Mouse (Mus musculus) liver, embryonic 16.5 days (tissue): ENCODE measurements around the gene Grik4. TPM values are rescaled to one million over a fixed set of nuclear protein-coding genes. Genes with fewer than 3 reads are reported as not detected.

ENCODE experiments used
- ATAC-seq: fragments of 200-750 bp; cut with Nextera tagmentation; 2 replicates; pipeline ENCODE4 v1.8.0; 2017; ENCODE audit warnings: low read depth, mild to moderate bottlenecking, moderate number of reproducible peaks, moderate library complexity
- H3K27ac ChIP-seq: fragments of 300-500 bp; sonication (generic); 2 replicates; pipeline ENCODE4 v1.5.1; 2014; ENCODE audit warnings: mild to moderate bottlenecking, low read length
- H3K27me3 ChIP-seq: fragments of 300-500 bp; sonication (generic); 2 replicates; pipeline ENCODE4 v1.6.1; 2014; ENCODE audit warnings: low read depth, low read length, mixed read lengths; ENCODE audit not compliant: control insufficient read depth, insufficient read depth
- H3K36me3 ChIP-seq: fragments of 300-500 bp; sonication (generic); 2 replicates; pipeline ENCODE4 v1.6.1; 2014; ENCODE audit warnings: mild to moderate bottlenecking; ENCODE audit not compliant: control insufficient read depth, insufficient read depth
- H3K4me1 ChIP-seq: fragments of 300-500 bp; sonication (generic); 2 replicates; pipeline ENCODE4 v1.6.1; 2014; ENCODE audit warnings: low read depth, low read length, mixed read lengths; ENCODE audit not compliant: control insufficient read depth
- H3K4me2 ChIP-seq: fragments of 300-500 bp; sonication (generic); 2 replicates; pipeline ENCODE4 v1.6.1; 2014; ENCODE audit warnings: low read depth, low read length, mixed read lengths
- H3K4me3 ChIP-seq: fragments of 300-500 bp; sonication (generic); 2 replicates; pipeline ENCODE4 v1.5.1; 2014; ENCODE audit warnings: low read depth, mild to moderate bottlenecking, low read length
- H3K9ac ChIP-seq: fragments of 300-500 bp; sonication (generic); 2 replicates; pipeline ENCODE4 v1.6.1; 2014; ENCODE audit warnings: low read depth, low read length
- H3K9me3 ChIP-seq: fragments of 300-500 bp; sonication (generic); replicated peaks from 2 replicates; pipeline ENCODE4 v1.6.1; 2016; ENCODE audit warnings: low read length; ENCODE audit not compliant: control insufficient read depth
- WGBS: fragments of 180-500 bp; shearing (Covaris S2); extraction: QIAGEN DNeasy Blood & Tissue Kit; methylation state at CpG from one replicate; pipeline ENCODE4 v1.1.7; 2014; ENCODE audit not compliant: insufficient replicate concordance; 5-methylcytosine and 5-hydroxymethylcytosine counted together
- polyA plus RNA-seq: library from polyadenylated mRNA; unstranded; fragments of >200 nt; fragmentation: Nextera tagmentation; extraction: Ambion mirVana; gene quantifications from 2 replicates; pipeline ENCODE4 v1.2.1, GENCODE M21; 2015

The Grik4 gene
- polyA plus RNA-seq, 1 experiment from 2014 or later: 0.24 TPM

DNA sequence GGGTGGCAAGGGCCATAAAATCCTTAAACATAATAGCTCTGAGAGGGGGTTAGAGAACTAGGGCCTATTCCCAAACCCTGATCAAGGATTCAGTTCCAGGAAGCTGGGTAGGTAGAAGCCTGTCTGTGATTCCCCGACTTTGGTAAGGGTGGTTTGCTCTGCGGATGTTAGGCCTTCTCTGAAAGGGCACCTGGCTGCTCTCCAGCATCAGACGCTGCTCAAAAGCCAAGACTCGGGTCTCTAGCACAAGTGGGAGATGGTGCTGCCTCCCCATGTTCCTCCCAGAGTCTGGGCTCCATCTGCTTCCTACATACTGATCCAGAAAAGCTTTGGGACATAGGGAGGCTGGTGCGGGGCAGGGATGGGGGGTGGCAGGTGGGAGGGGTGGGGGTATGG lies 270.3 kb downstream of the Grik4 start:
- 25% methylated on average over 5 of the region's 5 CpGs for WGBS
- Histone ChIP-seq H3K4me2 (peak overlapping the region; percentile 35; the same call in 1 of the 2 replicates), H3K9ac (no peak overlapping the region)

DNA sequence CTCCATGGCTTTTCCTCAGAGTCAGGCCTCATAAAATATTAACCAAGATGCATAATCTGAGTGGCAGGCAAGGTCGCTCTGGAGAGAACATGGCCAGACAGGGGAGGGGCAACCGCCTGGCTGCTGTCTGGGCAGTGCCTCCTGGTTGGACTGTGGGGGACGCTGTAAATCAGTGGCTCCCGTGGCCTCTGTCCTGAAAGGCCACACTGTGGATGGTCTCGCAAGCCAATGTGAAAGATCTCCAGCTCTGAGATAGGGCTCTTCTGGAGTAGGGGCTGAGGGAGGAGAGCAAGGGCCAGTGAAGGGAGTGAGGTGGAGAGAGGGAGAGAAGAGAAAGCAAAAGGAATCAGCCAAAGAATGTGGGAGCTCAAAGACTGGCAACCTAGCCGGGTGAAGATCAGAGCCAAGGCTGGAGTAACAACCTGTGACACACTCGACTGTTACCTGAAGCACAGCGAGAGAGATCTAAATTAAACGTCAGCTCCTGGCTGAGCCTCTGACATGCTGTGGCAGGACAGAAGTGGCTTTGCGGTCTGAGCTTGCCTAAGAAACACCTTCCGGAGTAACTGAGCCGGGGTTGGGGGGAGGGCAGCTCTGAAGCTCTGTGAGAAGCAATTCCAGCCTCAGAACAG lies 270.8 kb downstream of the Grik4 start:
- peak overlapping the region; percentile 26; the same call in 1 of the 2 replicates for H3K27ac ChIP-seq
- peak overlapping the region; percentile 35 for H3K4me2 ChIP-seq
- H3K9ac ChIP-seq: no peak overlapping the region; the same call in 1 of the 2 replicates
- no peaks in the 10 kb centered on the region for H3K27me3 ChIP-seq
- H3K4me3 ChIP-seq: no peak overlapping the region
- H3K9me3 ChIP-seq: no peaks in the 10 kb centered on the region
- H3K36me3 ChIP-seq: no peaks in the 10 kb centered on the region
- H3K4me1 ChIP-seq: peaks cover 2% of the 10 kb centered on the region; the same call in 1 of the 2 replicates
- 11% methylated on average over 12 of the region's 12 CpGs for WGBS
- ATAC-seq: peak; percentile 84

More for the DNA sequence above, 270.3 kb downstream of the Grik4 start:
- Histone ChIP-seq H3K4me3 (no peak overlapping the region), H3K27me3 (no peaks in the 10 kb centered on the region), H3K27ac (no peak overlapping the region), H3K4me1 (peaks cover 2% of the 10 kb centered on the region; the same call in 1 of the 2 replicates), H3K9me3 (no peaks in the 10 kb centered on the region), H3K36me3 (no peaks in the 10 kb centered on the region)
- ATAC-seq: no peak

- H3K36me3 ChIP-seq: no peaks in the 10 kb centered on the region
- H3K27ac ChIP-seq: peak overlapping the region; percentile 26; the same call in 1 of the 2 replicates
- no peak overlapping the region for H3K4me2 ChIP-seq
- peak; percentile 31; the same call in 1 of the 2 replicates for ATAC-seq
- H3K9me3 ChIP-seq: no peaks in the 10 kb centered on the region
- H3K4me1 ChIP-seq: peaks cover 2% of the 10 kb centered on the region; the same call in 1 of the 2 replicates
- no peak overlapping the region for H3K9ac ChIP-seq
- WGBS: 21% methylated on average over 8 of the region's 8 CpGs
- no peak overlapping the region for H3K4me3 ChIP-seq
- H3K27me3 ChIP-seq: no peaks in the 10 kb centered on the region
These were observed 271.3 kb downstream of the Grik4 start for GRCm38 (mm10) chr9:42672982-42673381.

DNA sequence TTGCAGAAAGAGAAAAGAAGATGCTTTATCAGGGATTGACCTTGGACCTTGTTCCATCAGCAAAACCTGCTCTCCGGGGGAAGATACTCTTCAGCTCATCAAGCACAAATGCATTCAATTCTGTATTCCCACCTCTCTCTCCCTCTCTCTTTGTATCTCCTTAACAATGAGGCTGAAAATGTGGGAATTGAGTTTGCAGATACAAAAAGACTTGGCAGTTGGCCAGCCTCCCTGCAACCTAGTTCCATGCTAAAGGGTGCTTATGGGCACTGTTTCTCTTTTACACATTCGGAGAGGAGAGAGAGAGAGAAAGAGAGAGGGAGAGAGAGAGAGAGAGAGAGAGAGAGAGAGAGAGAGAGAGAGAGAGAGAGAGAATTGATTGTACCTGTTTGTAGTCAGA lies 273.7 kb downstream of the Grik4 start:
- 56% methylated on average over 2 of the region's 2 CpGs for WGBS
- no peak for ATAC-seq

GRCm38 (mm10) chr9:42661481-42661880 lies 282.8 kb downstream of the Grik4 start:
- ATAC-seq: no peak
- Histone ChIP-seq H3K27me3 (no peaks in the 10 kb centered on the region), H3K9me3 (no peaks in the 10 kb centered on the region), H3K9ac (no peak overlapping the region), H3K4me2 (no peak overlapping the region), H3K27ac (no peak overlapping the region), H3K4me3 (no peak overlapping the region), H3K36me3 (no peaks in the 10 kb centered on the region), H3K4me1 (no peaks in the 10 kb centered on the region)
- WGBS: 39% methylated on average over 1 of the region's 1 CpGs

More for the DNA sequence above, 273.7 kb downstream of the Grik4 start:
- Histone ChIP-seq H3K27me3 (no peaks in the 10 kb centered on the region), H3K9ac (no peak overlapping the region), H3K9me3 (no peaks in the 10 kb centered on the region), H3K27ac (no peak overlapping the region), H3K4me2 (no peak overlapping the region), H3K4me1 (peaks cover 2% of the 10 kb centered on the region; the same call in 1 of the 2 replicates), H3K36me3 (no peaks in the 10 kb centered on the region), H3K4me3 (no peak overlapping the region)

DNA sequence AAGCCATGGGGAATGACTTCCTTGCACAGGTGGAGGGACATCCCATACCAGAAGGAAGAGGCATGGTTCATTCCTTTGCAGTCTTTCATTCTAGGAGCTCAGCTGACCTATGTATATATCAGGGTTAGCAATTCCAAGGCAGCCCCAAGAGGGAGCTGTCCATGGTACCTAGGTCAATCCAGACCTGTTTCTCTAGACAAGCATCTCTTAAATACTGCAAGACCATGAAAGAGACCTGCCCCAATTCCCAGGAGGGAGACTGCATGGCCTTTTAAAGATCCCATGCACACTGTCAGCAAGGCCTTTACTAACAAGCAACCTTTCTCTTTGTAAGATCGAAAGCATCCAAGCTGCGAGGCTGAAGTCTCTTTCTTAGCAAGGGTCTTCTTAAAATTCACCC lies 291.5 kb downstream of the Grik4 start:
- H3K9ac ChIP-seq: no peak overlapping the region
- H3K27me3 ChIP-seq: no peaks in the 10 kb centered on the region
- no peak for ATAC-seq
- no peaks in the 10 kb centered on the region for H3K4me1 ChIP-seq
- H3K9me3 ChIP-seq: no peaks in the 10 kb centered on the region
- no peak overlapping the region for H3K4me2 ChIP-seq
- no peak overlapping the region for H3K27ac ChIP-seq
- WGBS: 47% methylated on average over 2 of the region's 2 CpGs
- H3K36me3 ChIP-seq: no peaks in the 10 kb centered on the region
- H3K4me3 ChIP-seq: no peak overlapping the region

DNA sequence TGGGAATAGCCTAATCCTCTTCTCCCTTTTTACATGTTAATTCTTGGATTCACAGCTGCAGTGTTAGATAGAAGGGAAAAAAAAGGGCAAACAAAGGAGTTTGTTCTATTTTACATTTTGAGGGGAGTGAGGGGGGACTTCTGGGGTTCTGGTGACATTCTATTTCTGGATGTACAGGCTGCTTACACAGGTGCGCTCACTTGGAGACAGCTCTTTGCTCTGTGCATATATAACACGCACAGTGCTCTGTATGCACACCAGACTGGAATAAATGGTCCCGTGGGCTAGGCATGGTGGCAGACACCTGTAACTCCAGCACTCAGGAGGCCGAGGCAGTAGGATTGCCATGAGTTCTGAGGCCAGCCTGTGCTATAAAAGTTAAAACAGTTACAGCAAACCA lies 292.0 kb downstream of the Grik4 start:
- H3K9ac ChIP-seq: no peak overlapping the region
- 39% methylated on average over 4 of the region's 4 CpGs for WGBS
- no peak for ATAC-seq

DNA sequence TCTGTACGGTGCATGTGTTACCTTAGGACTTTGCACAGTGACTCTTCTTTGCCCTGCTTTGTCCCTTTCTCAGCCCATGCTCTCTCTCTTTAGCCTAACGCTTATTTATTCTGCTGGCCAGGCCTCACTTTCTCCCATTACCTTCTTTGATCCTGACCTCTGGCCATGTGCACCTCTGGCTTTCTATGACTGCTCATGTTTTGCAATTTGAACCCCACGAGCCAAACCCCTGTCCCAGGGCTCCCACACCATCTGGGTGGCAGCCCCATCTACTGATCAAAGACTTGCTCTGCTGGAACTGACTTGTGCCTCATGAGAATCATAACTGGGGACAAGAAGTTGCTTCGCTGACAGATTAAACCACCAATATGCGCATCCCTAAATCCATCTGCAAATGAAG lies 294.4 kb downstream of the Grik4 start:
- Histone ChIP-seq H3K4me3 (no peak overlapping the region), H3K9ac (no peak overlapping the region), H3K27me3 (no peaks in the 10 kb centered on the region), H3K27ac (no peak overlapping the region), H3K9me3 (no peaks in the 10 kb centered on the region), H3K4me2 (no peak overlapping the region), H3K36me3 (no peaks in the 10 kb centered on the region), H3K4me1 (no peaks in the 10 kb centered on the region)
- 56% methylated on average over 5 of the region's 5 CpGs for WGBS
- ATAC-seq: peak; percentile 61

More for the DNA sequence above, 292.0 kb downstream of the Grik4 start:
- Histone ChIP-seq H3K36me3 (no peaks in the 10 kb centered on the region), H3K4me2 (no peak overlapping the region), H3K27me3 (no peaks in the 10 kb centered on the region), H3K27ac (no peak overlapping the region), H3K9me3 (no peaks in the 10 kb centered on the region), H3K4me1 (no peaks in the 10 kb centered on the region), H3K4me3 (no peak overlapping the region)

- H3K27me3 ChIP-seq: no peaks in the 10 kb centered on the region
- no peaks in the 10 kb centered on the region for H3K36me3 ChIP-seq
- no peaks in the 10 kb centered on the region for H3K9me3 ChIP-seq
- H3K9ac ChIP-seq: no peak overlapping the region
- H3K27ac ChIP-seq: no peak overlapping the region
- no peaks in the 10 kb centered on the region for H3K4me1 ChIP-seq
- no peak overlapping the region for H3K4me3 ChIP-seq
- ATAC-seq: no peak
- 62% methylated on average over 3 of the region's 3 CpGs for WGBS
- no peak overlapping the region for H3K4me2 ChIP-seq
These were observed 296.2 kb downstream of the Grik4 start for GRCm38 (mm10) chr9:42648051-42648450.
